Mouse (Mus musculus): Measurements from ENCODE around the gene Insm1. TPM values are rescaled to one million over a fixed set of nuclear protein-coding genes. Genes with fewer than 3 reads are reported as not detected.

Insm1 gene
- not detected for polyA plus RNA-seq (2017; shearing (Covaris generic))

GRCm38 (mm10) chr2:146221076-146221928 is at the start of gene Insm1:
Gene Insm1, plus strand, starts transcription at chr2:146221921.

